Mouse (Mus musculus): ENCODE results near the gene Noc4l. TPM values are rescaled to one million over a fixed set of nuclear protein-coding genes. Genes with fewer than 3 reads are reported as not detected.

The Noc4l gene
- total RNA-seq, 2 experiments from 2014 or later, result 12.0 to 12.8 TPM

DNA sequence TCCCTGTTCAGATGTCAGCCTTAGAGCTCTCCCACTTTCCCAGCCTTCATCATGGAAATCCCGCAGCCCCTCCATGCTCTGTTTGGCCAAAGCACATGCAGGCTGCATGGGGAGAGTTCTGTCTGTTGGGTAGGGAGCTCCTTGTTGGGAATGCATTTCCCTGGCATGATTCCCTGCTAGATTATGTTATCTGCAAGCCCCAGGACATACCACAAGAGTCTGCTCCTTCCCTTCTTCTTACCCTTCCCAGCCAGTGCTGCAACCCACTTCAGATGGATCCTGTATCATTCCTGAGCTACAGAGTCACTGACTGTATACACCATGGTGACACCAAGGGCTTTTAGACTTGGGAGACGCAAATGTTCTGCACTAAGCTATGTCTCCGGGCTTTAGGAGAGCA is 43.8 kb downstream of the Noc4l start:
- no peak for DNase-seq

DNA sequence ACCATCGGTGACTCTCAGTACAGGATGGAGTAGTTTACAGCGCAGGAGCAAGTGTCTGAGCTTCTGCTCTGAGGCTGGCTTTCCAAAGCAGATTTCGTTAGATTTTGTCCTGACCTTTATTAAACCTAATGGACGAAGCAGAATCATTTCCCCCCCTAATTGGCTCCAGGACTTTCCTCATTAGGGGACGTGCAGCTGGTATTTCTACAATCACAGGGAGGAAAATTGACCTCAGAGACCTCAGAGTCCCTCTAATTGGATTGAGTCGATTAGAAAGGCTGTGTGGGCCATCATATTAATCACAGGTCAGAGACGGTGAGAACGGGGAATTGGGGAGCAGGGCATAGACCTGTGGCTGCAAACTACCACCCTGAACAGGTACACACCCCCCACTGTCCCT is 44.3 kb downstream of the Noc4l start:
- DNase-seq, result no peak

DNA sequence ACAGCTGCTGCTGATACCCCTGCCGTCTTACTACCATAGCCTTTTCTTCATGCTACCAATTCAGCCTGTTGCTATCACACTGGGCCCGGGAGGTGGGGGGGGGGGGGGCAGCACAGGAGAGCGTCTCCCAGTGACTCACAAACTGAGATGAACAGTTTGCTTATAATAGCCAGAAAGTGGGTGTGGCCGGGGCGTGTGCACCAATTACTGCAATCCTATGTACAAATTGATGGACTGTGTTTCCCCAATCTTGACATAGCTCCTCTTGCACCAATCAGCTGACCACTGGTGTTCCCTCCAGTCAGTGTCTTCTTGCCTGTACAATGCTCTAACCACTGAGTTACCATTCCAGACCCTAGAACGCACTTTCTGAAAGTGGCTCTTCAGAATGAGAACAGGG is 44.9 kb downstream of the Noc4l start:
- no peak for DNase-seq

DNA sequence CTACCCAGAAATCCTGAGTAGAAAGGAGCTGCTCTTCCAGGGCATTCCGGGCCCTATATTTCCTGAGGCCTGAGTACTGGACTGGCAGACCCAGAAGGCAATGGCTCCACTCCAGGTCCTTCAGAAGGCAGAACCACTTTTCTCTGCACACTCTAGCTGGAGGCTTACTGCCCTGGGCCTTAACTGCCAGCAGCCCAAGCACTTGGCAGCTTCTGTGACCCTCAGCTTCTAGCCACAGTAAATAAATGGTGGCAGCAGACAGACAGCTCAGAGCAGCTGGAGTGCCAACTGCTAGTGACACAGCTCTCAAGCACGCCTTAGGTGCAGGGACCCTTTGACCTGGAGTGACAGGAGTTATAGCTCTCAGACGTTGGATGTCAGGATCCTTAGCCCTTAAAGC is 45.5 kb downstream of the Noc4l start:
- peak; percentile 29 for DNase-seq

DNA sequence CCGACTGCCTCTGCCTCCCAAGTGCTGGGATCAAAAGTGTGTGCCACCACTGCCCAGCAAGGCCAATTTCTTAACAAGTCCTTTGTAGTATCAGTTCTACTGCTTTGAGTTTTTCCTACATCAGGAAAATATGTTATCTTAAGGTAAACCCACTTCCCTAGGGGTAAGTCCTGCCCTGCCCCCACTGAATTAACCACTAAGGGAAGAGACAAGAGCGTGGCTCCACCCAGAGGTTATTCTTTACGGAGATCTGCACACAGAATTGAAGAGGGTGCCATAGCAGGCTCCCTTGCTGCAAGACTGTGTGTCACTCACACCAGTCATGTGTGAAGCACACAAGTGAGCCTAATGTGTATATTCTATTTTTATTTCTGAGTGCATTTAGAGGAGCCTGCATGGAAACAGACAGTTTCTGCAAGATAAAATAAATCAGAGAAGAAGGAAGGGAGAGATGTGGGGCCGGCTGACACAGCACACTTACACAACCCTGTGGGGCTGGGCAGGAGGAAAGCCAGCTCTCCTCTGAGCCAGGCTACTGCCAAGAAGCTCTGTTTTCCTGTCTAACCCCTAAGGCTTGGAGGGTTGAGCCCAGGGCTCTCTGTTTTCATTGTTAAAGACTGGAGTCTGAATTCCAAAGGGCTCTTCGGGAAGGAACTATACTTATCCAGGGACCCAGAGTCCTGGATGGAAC is 47.5 kb downstream of the Noc4l start:
- DNase-seq, result no peak

DNA sequence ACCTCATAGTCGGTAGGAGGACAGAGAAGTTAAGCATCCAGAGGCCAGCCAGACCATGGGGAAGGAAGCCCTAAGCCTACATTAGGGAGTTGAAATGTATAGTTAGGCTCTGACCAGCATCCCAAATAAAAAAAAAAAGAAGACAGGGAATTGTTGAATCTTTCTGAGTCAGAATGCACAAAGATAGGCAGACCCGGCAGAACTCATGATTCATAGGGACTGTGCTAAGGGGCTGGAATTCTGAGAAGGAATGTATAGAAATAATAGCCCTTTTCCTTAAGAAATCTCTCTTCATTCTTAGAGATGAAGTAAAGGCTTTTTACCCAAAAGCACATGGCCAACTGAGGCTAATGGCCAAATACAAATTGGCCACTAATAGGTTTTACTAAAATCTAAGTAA is 48.9 kb downstream of the Noc4l start:
- DNase-seq, result no peak

DNA sequence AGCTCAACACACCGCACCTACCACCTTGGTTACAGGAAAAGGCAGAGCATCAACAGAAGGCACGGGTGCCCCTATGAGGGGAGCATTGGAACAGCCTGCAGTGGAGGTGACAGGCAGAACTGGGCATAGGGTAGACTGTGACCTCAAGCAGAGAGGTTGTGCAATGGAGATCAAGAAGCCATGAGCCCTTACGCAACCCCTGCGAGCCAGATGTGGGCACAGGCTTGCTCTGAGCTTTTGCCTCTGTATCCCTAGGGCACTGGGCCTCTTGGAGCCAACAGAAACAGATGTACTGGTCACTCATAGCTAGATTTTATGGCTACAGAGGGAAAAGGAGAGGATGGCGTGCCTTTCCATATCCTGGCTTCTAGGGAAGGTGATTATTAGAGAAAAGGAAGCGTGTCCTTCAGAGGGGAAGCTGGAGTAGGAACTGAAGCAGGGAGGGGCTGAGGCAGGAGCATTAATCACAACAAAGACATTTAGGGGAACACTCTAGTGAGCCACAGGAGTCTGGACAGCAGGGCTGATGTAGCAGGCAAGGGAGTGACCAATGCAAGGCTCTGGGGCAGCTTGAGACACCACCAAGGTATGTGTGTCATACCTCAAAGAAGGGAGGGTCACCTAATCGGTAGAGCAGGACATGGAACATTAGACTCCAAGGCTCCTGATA is 50.1 kb downstream of the Noc4l start:
- no peak for DNase-seq

Small RNA genes lying within 50 kb of the gene (microRNA-seq; reads per million reads assigned to microRNA genes)
- gene Mir7026 (ENCODE audit: borderline replicate concordance in 2 of 2), result 0 reads per million in 2 experiments

Other genes starting within 250 kb of the Noc4l start
- 10 to 100 TPM; 23.6 to 32.1 TPM for gene Fbrsl1, start 204.9 kb downstream of the Noc4l start, total RNA-seq (2021)
- not detected for gene Galnt9, start 109.1 kb downstream of the Noc4l start, total RNA-seq (2021)
- gene Ddx51, start within 50 bp of the Noc4l start, total RNA-seq (2021), result 1 to 10 TPM; 6.4 to 7.7 TPM
- gene Ep400, start 117.3 kb upstream of the Noc4l start, total RNA-seq (2021), result 10 to 100 TPM; 23.0 to 25.9 TPM
- 10 to 100 TPM in 1 of 2 experiments, 1 to 10 TPM in 1; 9.8 to 10.8 TPM for gene Pus1, start 127.2 kb upstream of the Noc4l start, total RNA-seq (2021)
- 10 to 100 TPM; 33.0 to 43.3 TPM for gene Ulk1, start 156.7 kb upstream of the Noc4l start, total RNA-seq (2021)
- gene Hscb, start 186.4 kb upstream of the Noc4l start, total RNA-seq (2021), result 10 to 100 TPM in 1 of 2 experiments, 1 to 10 TPM in 1; 9.7 to 12.5 TPM
- gene Chek2, start 186.6 kb upstream of the Noc4l start, total RNA-seq (2021), result 1 to 10 TPM; 1.4 to 1.5 TPM
- 10 to 100 TPM; 12.4 to 15.0 TPM for gene Ttc28, start 226.4 kb upstream of the Noc4l start, total RNA-seq (2021)

Data from gastrocnemius, postnatal 25 days (tissue).